In the genomic region with DNA sequence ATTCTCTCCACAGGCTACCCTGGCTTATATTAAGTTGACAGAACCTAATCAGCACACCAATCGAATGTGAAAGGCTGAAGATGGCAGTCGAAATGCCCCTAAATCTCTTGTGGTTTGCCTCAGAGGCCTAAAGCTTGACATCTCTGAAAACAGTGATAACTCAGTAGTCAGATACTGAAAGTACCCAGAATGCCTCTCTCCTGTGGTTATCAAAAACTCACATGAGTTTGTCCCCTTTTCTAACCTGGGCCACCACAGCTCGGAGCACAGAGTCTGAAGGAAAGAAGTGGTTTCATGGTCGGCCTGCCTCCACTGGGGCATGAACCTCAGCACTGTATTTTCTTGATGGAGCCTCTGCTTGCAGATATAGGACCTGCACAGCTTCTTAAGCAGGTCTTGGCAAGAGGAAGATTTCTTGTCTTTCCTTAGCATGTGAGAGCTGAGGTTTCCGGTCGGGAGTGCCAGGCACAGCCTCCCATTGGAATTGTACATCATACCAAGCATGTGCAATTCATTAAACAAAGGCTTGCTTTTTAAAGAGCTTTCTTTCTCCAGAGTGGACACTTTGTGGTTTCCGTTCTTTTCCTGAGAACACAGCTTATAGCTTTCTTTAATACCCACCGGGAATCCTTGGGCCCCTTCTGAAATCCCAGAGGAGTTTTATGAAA, we compare ENCODE assay signal across 13 mouse cellular contexts. TPM values are rescaled to one million over a fixed set of nuclear protein-coding genes. Genes with fewer than 3 reads are reported as not detected.
DNase-seq lines count a peak whose midpoint lies in the region; ATAC-seq and TF ChIP-seq lines count a peak whose summit lies in the region.
"Had no signal": no experiment of that assay in that cellular context is flagged by ENCODE, and none has a peak within 500 bp of the region (broad histone marks: within the 10 kb centered on the region; RNA-seq: fewer than 3 reads in every experiment).

No protein-coding gene starts in this region.

- H3K27me3 ChIP-seq in hindbrain, postnatal 0 days (ENCODE audit: insufficient read depth, low read length): no peaks in the 10 kb centered on the region
- H3K27me3 ChIP-seq: neural tube, embryonic 15.5 days had no signal

- H3K36me3 ChIP-seq in hindbrain, postnatal 0 days (ENCODE audit: insufficient read depth, low read length): no peaks in the 10 kb centered on the region
- H3K36me3 ChIP-seq: neural tube, embryonic 15.5 days had no signal

- peak; percentile 50 for ATAC-seq in monocyte, adult 5-6 weeks (replicated peaks; ENCODE audit: insufficient number of reproducible peaks, low FRiP score, low TSS enrichment, poor library complexity, severe bottlenecking)
- no peak for ATAC-seq in hindbrain, postnatal 0 days
- ATAC-seq in erythroblast, adult 5-6 weeks (replicated peaks; ENCODE audit: low FRiP score, poor library complexity, severe bottlenecking): no peak

- H3K9me3 ChIP-seq in hindbrain, postnatal 0 days (ENCODE audit: low read length): no peaks in the 10 kb centered on the region
- H3K9me3 ChIP-seq: neural tube, embryonic 15.5 days had no signal

- 0 out of 2 replicates have a peak overlapping the region, but pooled peaks have one; percentile 11 for H3K27ac ChIP-seq in brown adipose tissue, adult 24 weeks (replicated peaks; ENCODE audit: low read depth, low read length)
- H3K27ac ChIP-seq in hindbrain, postnatal 0 days: no peak overlapping the region
- H3K27ac ChIP-seq: neural tube, embryonic 15.5 days had no signal

- H3K4me3 ChIP-seq in brown adipose tissue, adult 24 weeks (ENCODE audit: insufficient read depth, low read depth, low read length): no peak overlapping the region
- H3K4me3 ChIP-seq in hindbrain, postnatal 0 days (ENCODE audit: low read length): no peak overlapping the region
- H3K4me3 ChIP-seq: neural tube, embryonic 15.5 days had no signal

- no peaks in the 10 kb centered on the region; the same call in 1 of the 2 replicates for H3K4me1 ChIP-seq in brown adipose tissue, adult 24 weeks (ENCODE audit: control insufficient read depth, insufficient read depth, insufficient read length, low read length)
- H3K4me1 ChIP-seq in hindbrain, postnatal 0 days (ENCODE audit: insufficient read depth, low read length): no peaks in the 10 kb centered on the region
- H3K4me1 ChIP-seq: neural tube, embryonic 15.5 days had no signal

- no peak overlapping the region for H3K4me2 ChIP-seq in hindbrain, postnatal 0 days (ENCODE audit: low read depth, low read length)
- H3K4me2 ChIP-seq: neural tube, embryonic 15.5 days had no signal

- no peak for TF ChIP-seq CTCF in hindbrain, postnatal 0 days (IDR thresholded peaks at IDR 0.05; ENCODE audit: low read depth)

- peak; percentile 34 for DNase-seq in lung, postnatal 25 days (ENCODE audit: low spot score)
- no peak for DNase-seq in lung, postnatal 10 days
- DNase-seq in kidney, adult 9 months: no peak
- DNase-seq in hindbrain, postnatal 0 days (ENCODE audit: low spot score): no peak
- DNase-seq: adrenal gland, postnatal 14 days; cerebellum, adult 11-12 months; heart, postnatal 36 days; kidney, postnatal 10 days had no signal

- WGBS in hindbrain, postnatal 0 days: 74% methylated on average over 8 of the region's 8 CpGs

- H3K9ac ChIP-seq in hindbrain, postnatal 0 days (replicated peaks; ENCODE audit: low read length): no peak overlapping the region
- H3K9ac ChIP-seq: neural tube, embryonic 15.5 days had no signal

RNA-seq across cellular contexts. Expression of a gene that starts 27.5 kb away (rescaled TPM):
- polyA plus RNA-seq in brown adipose tissue, adult 24 weeks (2012; ENCODE audit: insufficient read depth, insufficient read length, missing spikeins): not detected in 2 replicates
- total RNA-seq in monocyte, adult 5-6 weeks (2017): not detected in 3 replicates
- 0.42 and 0.72 TPM in 2 replicates for total RNA-seq in hindbrain, postnatal 0 days (2014; rRNA removed)
- polyA plus RNA-seq in hindbrain, postnatal 0 days (2015; fragmentation: Nextera tagmentation; extraction: Ambion mirVana): 1.9 and 2.0 TPM in 2 replicates
- total RNA-seq in erythroblast, adult 5-6 weeks (2015; ENCODE audit: low replicate concordance): not detected in 2 replicates
- not detected in 2 replicates for total RNA-seq in erythroblast, adult 5-6 weeks (2017; ENCODE audit: low replicate concordance)
- total RNA-seq: megakaryocyte, adult 5-6 weeks had no signal
